Mouse (Mus musculus) duodenum, adult 2 months (tissue): ENCODE results near the gene Adtrp. TPM values are rescaled to one million over a fixed set of nuclear protein-coding genes. Genes with fewer than 3 reads are reported as not detected.

Experiments
- polyA plus RNA-seq: library from polyadenylated mRNA; depleted of rRNA; stranded (reverse); fragments of >200 nt; gene quantifications from 2 replicates; pipeline ENCODE4 v1.2.3, GENCODE M21; 2012; ENCODE audit warnings: low replicate concordance; rRNA removed

The Adtrp gene
- 36.1 and 42.4 TPM in 2 replicates for polyA plus RNA-seq

DNA sequence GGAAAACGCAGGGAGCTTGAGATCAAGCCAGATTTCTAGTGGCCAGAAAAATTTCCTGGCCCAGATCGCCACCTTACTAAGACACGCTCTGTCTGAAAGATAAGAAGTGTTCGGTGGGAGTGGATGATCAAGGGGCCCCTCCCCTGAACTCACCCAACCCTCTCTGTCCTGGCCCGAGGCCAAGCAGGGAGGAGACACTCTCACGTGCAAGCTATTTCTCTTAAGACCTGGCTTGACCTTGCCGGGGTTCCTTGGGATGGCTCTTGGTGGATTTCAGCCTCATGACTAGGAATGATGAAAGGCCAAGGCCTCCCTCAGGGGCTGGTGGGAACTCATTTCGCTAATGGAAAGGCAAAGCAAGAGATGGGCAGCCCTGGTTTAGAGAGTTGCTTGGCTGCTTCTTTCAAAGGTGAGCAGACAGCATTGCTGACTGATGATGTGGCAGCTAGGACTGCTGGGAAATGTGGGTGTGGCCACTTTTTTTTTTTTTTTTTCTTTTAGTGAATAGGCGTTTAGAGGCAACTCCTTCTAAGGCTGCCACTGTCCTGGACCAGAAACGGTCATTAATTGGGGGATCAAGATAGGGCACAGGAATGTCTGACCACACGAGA lies at the start of gene Adtrp:
Gene Adtrp, minus strand, starts transcription at position 169 of the 611 bp plus-strand sequence.

Other genes with a start within 250 kb of the Adtrp start
- 1.8 and 2.9 TPM in 2 replicates for gene Tmem170b, start 241.8 kb downstream of the Adtrp start, polyA plus RNA-seq
- gene Hivep1, start 204.3 kb upstream of the Adtrp start, polyA plus RNA-seq: 8.8 and 15.7 TPM in 2 replicates